Mouse (Mus musculus) stomach, postnatal 0 days (tissue): ENCODE measurements at regions not wholly inside any gene's neighbourhood (a gene's known extent, or its start where the extent isn't known, plus 50 kb on each side); places are given as distances from the start of the nearest gene placed in this dataset.

Source experiments
- CTCF ChIP-seq: IDR thresholded peaks from 2 replicates; pipeline ENCODE4 v1.5.1; 2016; ENCODE audit warnings: antibody characterized with exemption, low read depth, mild to moderate bottlenecking, moderate library complexity
- EP300 ChIP-seq: optimal IDR thresholded peaks from 2 replicates; pipeline ENCODE3; 2016; ENCODE audit warnings: antibody characterized with exemption

DNA sequence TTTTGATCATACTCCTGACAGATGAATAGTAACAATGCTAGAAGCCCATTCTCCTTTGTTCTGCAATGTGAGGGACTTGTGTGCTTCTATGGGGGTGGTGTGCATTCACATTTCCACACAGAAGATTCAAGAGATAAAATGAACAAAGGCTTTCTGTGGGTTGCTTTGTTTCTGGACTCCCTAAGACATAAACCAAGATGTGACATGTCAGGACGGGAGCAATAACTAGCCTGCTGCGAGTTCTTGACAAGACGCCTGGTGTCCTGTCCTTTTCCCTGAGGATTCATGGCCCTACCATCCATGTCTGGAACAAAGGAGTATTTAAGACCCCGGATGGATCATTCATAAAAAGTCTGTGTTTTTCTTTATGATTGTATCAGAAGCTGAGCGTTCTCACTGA, 874.7 kb downstream of the Robo1 start:
- TF ChIP-seq EP300: no peak
- no peak for TF ChIP-seq CTCF
